Mouse (Mus musculus) G1E (cell line): Measurements from ENCODE around the gene Htr2a.

Experiments
- CTCF ChIP-seq: IDR thresholded peaks from 2 replicates; pipeline ENCODE4 v1.5.1; 2012; ENCODE audit warnings: low read depth, low read length, inconsistent platforms, mixed read lengths
- GATA1 ChIP-seq: IDR thresholded peaks from 2 replicates; pipeline ENCODE4 v1.6.1; 2012; ENCODE audit warnings: borderline replicate concordance, low read length, inconsistent platforms, mixed read lengths
- TAL1 ChIP-seq: conservative IDR thresholded peaks from 2 replicates; pipeline ENCODE4 v1.6.1; 2012; ENCODE audit warnings: low read depth, low read length, inconsistent platforms, mixed read lengths

GRCm38 (mm10) chr14:74643296-74643695 is 2.7 kb downstream of the Htr2a start:
- TF ChIP-seq CTCF (peak; percentile 96), TAL1 (no peak), GATA1 (no peak)
